Mouse (Mus musculus): ENCODE data around the gene Dennd5a. TPM values are rescaled to one million over a fixed set of nuclear protein-coding genes. Genes with fewer than 3 reads are reported as not detected.

Dennd5a gene
- polyA plus RNA-seq, 1 experiment from 2014 or later = 66.1 TPM

GRCm38 (mm10) chr7:109962596-109962995, 2.3 kb upstream of the Dennd5a start:
- no peak for ATAC-seq (ENCODE audit: insufficient number of reproducible peaks, insufficient read depth, low FRiP score, low read depth)
- Histone ChIP-seq H3K36me3 (ENCODE audit: control insufficient read depth, insufficient read depth, low read length) (no peaks in the 10 kb centered on the region), H3K9me3 (ENCODE audit: control insufficient read depth, low read length) (0 out of 2 replicates have a peak, but pooled peaks cover 3% of the 10 kb centered on the region), H3K4me2 (ENCODE audit: low read length) (no peak overlapping the region), H3K27me3 (ENCODE audit: control insufficient read depth, insufficient read depth, low read length) (no peaks in the 10 kb centered on the region), H3K4me1 (ENCODE audit: control insufficient read depth in 2 of 2, insufficient read depth in 2 of 2, low read length in 2 of 2) (peaks cover 4 to 16% of the 10 kb centered on the region in 2 experiments), H3K9ac (ENCODE audit: low read length) (no peak overlapping the region), H3K27ac (replicated peaks in 1 of 2; ENCODE audit: control insufficient read depth in 1 of 2, insufficient read depth in 1 of 2, low read depth in 2 of 2, low read length in 2 of 2) (0 out of 4 replicates have a peak overlapping the region, but pooled peaks of 1 of the 2 experiments have one; percentile 0), H3K4me3 (ENCODE audit: control insufficient read depth in 1 of 2, insufficient read depth in 1 of 2, low read depth in 1 of 2, low read length in 2 of 2) (no peak overlapping the region)
- 74% methylated on average over 4 of the region's 4 CpGs for WGBS

DNA sequence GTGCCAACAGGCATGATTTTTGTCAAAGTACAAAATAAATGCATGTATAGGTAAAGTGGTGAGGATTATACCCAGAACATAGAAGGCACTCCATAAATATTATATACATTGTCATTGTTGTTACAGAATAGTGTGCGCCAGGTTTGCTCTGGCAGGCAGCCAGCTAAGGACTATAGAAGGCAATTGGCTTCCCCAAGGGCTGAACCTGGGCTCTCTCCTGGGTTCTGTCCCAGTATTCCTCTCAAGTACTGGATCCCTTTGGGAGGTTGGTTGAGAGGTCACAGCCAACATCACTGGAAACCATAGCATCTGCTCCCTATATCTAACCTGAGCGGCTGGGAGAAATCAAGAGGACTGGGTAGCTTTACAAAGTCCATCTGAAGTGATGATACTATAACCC, 1.3 kb upstream of the Dennd5a start:
- H3K9ac ChIP-seq (ENCODE audit: low read length) = no peak overlapping the region
- 53% methylated on average over 2 of the region's 2 CpGs for WGBS
- ATAC-seq (ENCODE audit: insufficient number of reproducible peaks, insufficient read depth, low FRiP score, low read depth) = no peak
- no peak overlapping the region for H3K4me2 ChIP-seq (ENCODE audit: low read length)
- 0 out of 2 replicates have a peak, but pooled peaks cover 3% of the 10 kb centered on the region for H3K9me3 ChIP-seq (ENCODE audit: control insufficient read depth, low read length)
- peaks cover 4 to 23% of the 10 kb centered on the region in 2 experiments for H3K4me1 ChIP-seq (ENCODE audit: control insufficient read depth in 2 of 2, insufficient read depth in 2 of 2, low read length in 2 of 2)
- H3K27ac ChIP-seq (replicated peaks in 1 of 2; ENCODE audit: control insufficient read depth in 1 of 2, insufficient read depth in 1 of 2, low read depth in 2 of 2, low read length in 2 of 2) = no peak overlapping the region
- no peak overlapping the region for H3K4me3 ChIP-seq (ENCODE audit: control insufficient read depth in 1 of 2, insufficient read depth in 1 of 2, low read depth in 1 of 2, low read length in 2 of 2)
- no peaks in the 10 kb centered on the region for H3K27me3 ChIP-seq (ENCODE audit: control insufficient read depth, insufficient read depth, low read length)
- H3K36me3 ChIP-seq (ENCODE audit: control insufficient read depth, insufficient read depth, low read length) = no peaks in the 10 kb centered on the region

GRCm38 (mm10) chr7:109960613-109961154, 414 bp upstream of the Dennd5a start:
- Histone ChIP-seq H3K27me3 (ENCODE audit: control insufficient read depth, insufficient read depth, low read length) (no peaks in the 10 kb centered on the region), H3K27ac (replicated peaks in 1 of 2; ENCODE audit: control insufficient read depth in 1 of 2, insufficient read depth in 1 of 2, low read depth in 2 of 2, low read length in 2 of 2) (peak overlapping the region; percentile 69 to 98), H3K4me3 (ENCODE audit: control insufficient read depth in 1 of 2, insufficient read depth in 1 of 2, low read depth in 1 of 2, low read length in 2 of 2) (peak overlapping the region; percentile 74 to 79), H3K9me3 (ENCODE audit: control insufficient read depth, low read length) (0 out of 2 replicates have a peak, but pooled peaks cover 3% of the 10 kb centered on the region), H3K4me1 (ENCODE audit: control insufficient read depth in 2 of 2, insufficient read depth in 2 of 2, low read length in 2 of 2) (peaks cover 4 to 26% of the 10 kb centered on the region in 2 experiments), H3K36me3 (ENCODE audit: control insufficient read depth, insufficient read depth, low read length) (no peaks in the 10 kb centered on the region), H3K4me2 (ENCODE audit: low read length) (peak overlapping the region; percentile 76), H3K9ac (ENCODE audit: low read length) (peak overlapping the region; percentile 97)
- ATAC-seq (ENCODE audit: insufficient number of reproducible peaks, insufficient read depth, low FRiP score, low read depth) = no peak
- WGBS = 10% methylated on average over 13 of the region's 13 CpGs

- peak overlapping the region; percentile 74 to 79 for H3K4me3 ChIP-seq (ENCODE audit: control insufficient read depth in 1 of 2, insufficient read depth in 1 of 2, low read depth in 1 of 2, low read length in 2 of 2)
- 2% methylated on average over 18 of the region's 18 CpGs for whole genome bisulfite sequencing
- H3K27ac ChIP-seq (replicated peaks in 1 of 2; ENCODE audit: control insufficient read depth in 1 of 2, insufficient read depth in 1 of 2, low read depth in 2 of 2, low read length in 2 of 2) = peak overlapping the region; percentile 81 to 98
- peak overlapping the region; percentile 97 for H3K9ac ChIP-seq (ENCODE audit: low read length)
- ATAC-seq (ENCODE audit: insufficient number of reproducible peaks, insufficient read depth, low FRiP score, low read depth) = no peak
- H3K36me3 ChIP-seq (ENCODE audit: control insufficient read depth, insufficient read depth, low read length) = no peaks in the 10 kb centered on the region
- no peaks in the 10 kb centered on the region for H3K27me3 ChIP-seq (ENCODE audit: control insufficient read depth, insufficient read depth, low read length)
- 0 out of 2 replicates have a peak, but pooled peaks cover 3% of the 10 kb centered on the region for H3K9me3 ChIP-seq (ENCODE audit: control insufficient read depth, low read length)
- peak overlapping the region; percentile 76 for H3K4me2 ChIP-seq (ENCODE audit: low read length)
- H3K4me1 ChIP-seq (ENCODE audit: control insufficient read depth in 2 of 2, insufficient read depth in 2 of 2, low read length in 2 of 2) = peaks cover 4 to 37% of the 10 kb centered on the region in 2 experiments
These were observed 1.2 kb downstream of the Dennd5a start for GRCm38 (mm10) chr7:109958843-109959715.

DNA sequence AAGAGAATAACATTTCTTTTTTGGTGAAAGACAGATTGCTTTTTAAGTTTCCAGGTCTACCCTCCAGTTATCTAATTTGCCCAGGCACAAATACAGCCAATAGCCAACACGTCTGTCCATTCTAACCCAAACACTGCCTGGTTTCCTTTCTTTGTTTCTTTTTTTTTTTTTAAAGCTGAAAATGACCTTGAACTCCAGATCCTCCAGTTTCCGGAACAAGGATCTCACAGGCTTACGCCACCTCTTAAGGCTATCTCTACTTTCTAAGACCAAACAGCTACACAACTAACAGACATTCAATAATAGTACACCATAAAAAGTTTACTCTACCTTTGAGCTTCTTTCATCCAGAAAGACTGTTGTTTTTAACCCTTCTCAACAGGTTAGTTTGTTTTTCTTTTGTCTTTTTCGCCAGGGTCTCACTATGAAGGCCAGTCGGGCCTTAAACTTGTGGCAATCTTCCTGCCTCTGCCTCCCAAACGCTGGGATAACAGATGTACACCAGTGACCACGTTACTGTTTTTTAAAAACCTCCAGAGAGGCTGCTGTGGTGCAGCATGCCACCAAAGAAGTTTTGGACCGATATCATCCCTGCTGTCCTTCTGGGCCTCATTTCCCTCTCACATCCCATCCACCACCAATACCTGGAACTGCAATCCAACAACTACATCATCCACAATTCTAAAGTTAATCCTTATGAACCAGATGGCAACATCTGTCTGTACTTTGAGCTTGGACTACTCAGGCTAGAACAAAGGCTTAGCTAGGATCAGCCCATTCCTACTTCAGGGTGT, 2.1 kb downstream of the Dennd5a start:
- ATAC-seq (ENCODE audit: insufficient number of reproducible peaks, insufficient read depth, low FRiP score, low read depth) = no peak
- Histone ChIP-seq H3K27ac (replicated peaks in 1 of 2; ENCODE audit: control insufficient read depth in 1 of 2, insufficient read depth in 1 of 2, low read depth in 2 of 2, low read length in 2 of 2) (peak overlapping the region; percentile 22 to 98; a peak in 2 of 4 replicates), H3K4me2 (ENCODE audit: low read length) (peak overlapping the region; percentile 76), H3K9me3 (ENCODE audit: control insufficient read depth, low read length) (no peaks in the 10 kb centered on the region), H3K4me1 (ENCODE audit: control insufficient read depth in 2 of 2, insufficient read depth in 2 of 2, low read length in 2 of 2) (peaks cover 4 to 37% of the 10 kb centered on the region in 2 experiments), H3K4me3 (ENCODE audit: control insufficient read depth in 1 of 2, insufficient read depth in 1 of 2, low read depth in 1 of 2, low read length in 2 of 2) (peak overlapping the region; percentile 74 to 79), H3K36me3 (ENCODE audit: control insufficient read depth, insufficient read depth, low read length) (no peaks in the 10 kb centered on the region), H3K27me3 (ENCODE audit: control insufficient read depth, insufficient read depth, low read length) (no peaks in the 10 kb centered on the region), H3K9ac (ENCODE audit: low read length) (peak overlapping the region; percentile 97)
- WGBS = 54% methylated on average over 8 of the region's 8 CpGs

DNA sequence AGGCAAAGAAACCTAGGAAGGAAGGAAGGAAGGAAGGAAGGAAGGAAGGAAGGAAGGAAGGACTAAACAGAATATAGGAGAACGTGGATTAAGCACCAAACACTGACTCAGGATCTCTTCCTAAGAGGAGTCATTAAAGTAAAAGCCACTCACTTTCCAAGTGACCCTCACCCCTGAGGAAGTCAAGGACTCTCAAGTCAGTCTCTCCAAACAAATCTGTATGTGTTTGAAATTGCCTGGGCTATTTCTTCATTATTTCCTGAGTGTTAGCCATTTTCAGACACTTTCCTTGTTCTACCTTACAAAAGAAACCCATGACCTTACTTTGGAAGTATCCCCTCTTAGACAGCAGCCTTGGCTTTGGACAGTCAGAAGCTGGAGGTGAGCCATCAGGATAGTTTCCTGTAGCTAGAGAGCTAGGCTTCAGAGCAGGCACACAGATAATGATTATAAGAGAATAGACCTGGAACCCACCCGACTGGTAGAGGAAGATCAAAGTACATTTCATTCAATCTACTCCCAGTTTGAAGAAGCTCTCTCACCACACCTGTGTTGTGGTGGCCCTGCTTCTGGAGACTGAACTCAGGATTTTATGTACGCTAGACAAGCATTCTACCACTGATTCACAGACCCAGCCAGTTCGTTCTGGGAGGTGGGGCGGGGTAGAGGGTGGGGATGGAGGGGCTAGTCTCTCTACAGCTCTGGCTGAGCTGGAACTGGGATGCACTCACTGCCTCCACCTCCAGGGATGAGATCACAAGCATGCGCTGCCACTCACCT, 5.5 kb downstream of the Dennd5a start:
- H3K9ac ChIP-seq (ENCODE audit: low read length) = no peak overlapping the region; the same call in 1 of the 2 replicates
- H3K4me3 ChIP-seq (ENCODE audit: control insufficient read depth in 1 of 2, insufficient read depth in 1 of 2, low read depth in 1 of 2, low read length in 2 of 2) = no peak overlapping the region
- 57% methylated on average over 6 of the region's 6 CpGs for WGBS
- H3K4me1 ChIP-seq (ENCODE audit: control insufficient read depth in 2 of 2, insufficient read depth in 2 of 2, low read length in 2 of 2) = peaks cover 2 to 38% of the 10 kb centered on the region in 2 experiments
- ATAC-seq (ENCODE audit: insufficient number of reproducible peaks, insufficient read depth, low FRiP score, low read depth) = no peak
- no peaks in the 10 kb centered on the region for H3K36me3 ChIP-seq (ENCODE audit: control insufficient read depth, insufficient read depth, low read length)
- H3K27ac ChIP-seq (replicated peaks in 1 of 2; ENCODE audit: control insufficient read depth in 1 of 2, insufficient read depth in 1 of 2, low read depth in 2 of 2, low read length in 2 of 2) = no peak overlapping the region
- no peaks in the 10 kb centered on the region for H3K27me3 ChIP-seq (ENCODE audit: control insufficient read depth, insufficient read depth, low read length)
- H3K4me2 ChIP-seq (ENCODE audit: low read length) = no peak overlapping the region
- no peaks in the 10 kb centered on the region for H3K9me3 ChIP-seq (ENCODE audit: control insufficient read depth, low read length)

All from heart, embryonic 14.5 days (tissue).